Mouse (Mus musculus): ENCODE measurements at regions not wholly inside any gene's neighbourhood (a gene's known extent, or its start where the extent isn't known, plus 50 kb on each side); places are given as distances from the start of the nearest gene placed in this dataset. TPM values are rescaled to one million over a fixed set of nuclear protein-coding genes. Genes with fewer than 3 reads are reported as not detected.
A peak's percentile ranks its signal among the peaks of the same experiment; 100 is the strongest.

- 52% methylated on average over 13 of the region's 13 CpGs for WGBS
- ATAC-seq (ENCODE audit: insufficient number of reproducible peaks, insufficient read depth, low FRiP score, low read depth) = no peak
Observed at GRCm38 (mm10) chr10:60889792-60890191, 58.4 kb upstream of the Unc5b start.

GRCm38 (mm10) chr10:60888541-60888940, 57.2 kb upstream of the Unc5b start:
- Histone ChIP-seq H3K4me1 (ENCODE audit: control insufficient read depth in 2 of 2, insufficient read depth in 2 of 2, low read length in 2 of 2) (peaks cover 14 to 23% of the 10 kb centered on the region in 2 experiments; a peak in 3 of 4 replicates), H3K9ac (ENCODE audit: low read length) (no peak overlapping the region), H3K27me3 (ENCODE audit: control insufficient read depth, insufficient read depth, low read length) (no peaks in the 10 kb centered on the region), H3K9me3 (ENCODE audit: control insufficient read depth, low read length) (no peaks in the 10 kb centered on the region), H3K4me3 (ENCODE audit: control insufficient read depth in 1 of 2, insufficient read depth in 1 of 2, low read depth in 1 of 2, low read length in 2 of 2) (no peak overlapping the region), H3K36me3 (ENCODE audit: control insufficient read depth, insufficient read depth, low read length) (no peaks in the 10 kb centered on the region), H3K4me2 (ENCODE audit: low read length) (no peak overlapping the region), H3K27ac (replicated peaks in 1 of 2; ENCODE audit: control insufficient read depth in 1 of 2, insufficient read depth in 1 of 2, low read depth in 2 of 2, low read length in 2 of 2) (no peak overlapping the region)
- no peak for ATAC-seq (ENCODE audit: insufficient number of reproducible peaks, insufficient read depth, low FRiP score, low read depth)
- 67% methylated on average over 7 of the region's 7 CpGs for WGBS

More at GRCm38 (mm10) chr10:60889792-60890191, 58.4 kb upstream of the Unc5b start:
- no peak overlapping the region for H3K27ac ChIP-seq (replicated peaks in 1 of 2; ENCODE audit: control insufficient read depth in 1 of 2, insufficient read depth in 1 of 2, low read depth in 2 of 2, low read length in 2 of 2)
- no peaks in the 10 kb centered on the region for H3K9me3 ChIP-seq (ENCODE audit: control insufficient read depth, low read length)
- H3K9ac ChIP-seq (ENCODE audit: low read length) = no peak overlapping the region
- H3K27me3 ChIP-seq (ENCODE audit: control insufficient read depth, insufficient read depth, low read length) = no peaks in the 10 kb centered on the region
- H3K4me3 ChIP-seq (ENCODE audit: control insufficient read depth in 1 of 2, insufficient read depth in 1 of 2, low read depth in 1 of 2, low read length in 2 of 2) = no peak overlapping the region
- peaks cover 14 to 24% of the 10 kb centered on the region in 2 experiments; a peak in 3 of 4 replicates for H3K4me1 ChIP-seq (ENCODE audit: control insufficient read depth in 2 of 2, insufficient read depth in 2 of 2, low read length in 2 of 2)
- H3K36me3 ChIP-seq (ENCODE audit: control insufficient read depth, insufficient read depth, low read length) = no peaks in the 10 kb centered on the region
- H3K4me2 ChIP-seq (ENCODE audit: low read length) = no peak overlapping the region

- 25% methylated on average over 25 of the region's 25 CpGs for WGBS
- no peak for ATAC-seq (ENCODE audit: insufficient number of reproducible peaks, insufficient read depth, low FRiP score, low read depth)
- Histone ChIP-seq H3K27me3 (ENCODE audit: control insufficient read depth, insufficient read depth, low read length) (no peaks in the 10 kb centered on the region), H3K4me3 (ENCODE audit: control insufficient read depth in 1 of 2, insufficient read depth in 1 of 2, low read depth in 1 of 2, low read length in 2 of 2) (no peak overlapping the region), H3K4me1 (ENCODE audit: control insufficient read depth in 2 of 2, insufficient read depth in 2 of 2, low read length in 2 of 2) (peaks cover 7 to 11% of the 10 kb centered on the region in 2 experiments; a peak in 2 of 4 replicates), H3K4me2 (ENCODE audit: low read length) (peak overlapping the region; percentile 51), H3K27ac (replicated peaks in 1 of 2; ENCODE audit: control insufficient read depth in 1 of 2, insufficient read depth in 1 of 2, low read depth in 2 of 2, low read length in 2 of 2) (no peak overlapping the region), H3K36me3 (ENCODE audit: control insufficient read depth, insufficient read depth, low read length) (no peaks in the 10 kb centered on the region), H3K9me3 (ENCODE audit: control insufficient read depth, low read length) (no peaks in the 10 kb centered on the region), H3K9ac (ENCODE audit: low read length) (no peak overlapping the region)
Observed at GRCm38 (mm10) chr10:60885348-60886275, 54.2 kb upstream of the Unc5b start.

GRCm38 (mm10) chr10:60884806-60885205, 53.4 kb upstream of the Unc5b start:
- no peaks in the 10 kb centered on the region for H3K27me3 ChIP-seq (ENCODE audit: control insufficient read depth, insufficient read depth, low read length)
- ATAC-seq (ENCODE audit: insufficient number of reproducible peaks, insufficient read depth, low FRiP score, low read depth) = no peak
- H3K4me3 ChIP-seq (ENCODE audit: control insufficient read depth in 1 of 2, insufficient read depth in 1 of 2, low read depth in 1 of 2, low read length in 2 of 2) = no peak overlapping the region
- H3K27ac ChIP-seq (replicated peaks in 1 of 2; ENCODE audit: control insufficient read depth in 1 of 2, insufficient read depth in 1 of 2, low read depth in 2 of 2, low read length in 2 of 2) = no peak overlapping the region
- H3K36me3 ChIP-seq (ENCODE audit: control insufficient read depth, insufficient read depth, low read length) = no peaks in the 10 kb centered on the region
- no peak overlapping the region for H3K9ac ChIP-seq (ENCODE audit: low read length)
- WGBS = 94% methylated on average over 5 of the region's 5 CpGs
- H3K4me1 ChIP-seq (ENCODE audit: control insufficient read depth in 2 of 2, insufficient read depth in 2 of 2, low read length in 2 of 2) = peaks cover 5 to 7% of the 10 kb centered on the region in 2 experiments; a peak in 1 of 4 replicates
- H3K9me3 ChIP-seq (ENCODE audit: control insufficient read depth, low read length) = no peaks in the 10 kb centered on the region
- no peak overlapping the region for H3K4me2 ChIP-seq (ENCODE audit: low read length)

MicroRNAs encoded in the stretch of these regions (microRNA counts, 519-probe panel; counts per million panel counts)
- microRNA mmu-miR-466j = 322 counts per million, percentile 70 among the panel's probes with 10 or more counts

Small RNA genes lying in the stretch of these regions (microRNA-seq; reads per million reads assigned to microRNA genes)
- not detected for gene Mir466j
- gene Mir6408 = not detected
